Mouse (Mus musculus): Measurements from ENCODE around the gene Nagk.

DNA sequence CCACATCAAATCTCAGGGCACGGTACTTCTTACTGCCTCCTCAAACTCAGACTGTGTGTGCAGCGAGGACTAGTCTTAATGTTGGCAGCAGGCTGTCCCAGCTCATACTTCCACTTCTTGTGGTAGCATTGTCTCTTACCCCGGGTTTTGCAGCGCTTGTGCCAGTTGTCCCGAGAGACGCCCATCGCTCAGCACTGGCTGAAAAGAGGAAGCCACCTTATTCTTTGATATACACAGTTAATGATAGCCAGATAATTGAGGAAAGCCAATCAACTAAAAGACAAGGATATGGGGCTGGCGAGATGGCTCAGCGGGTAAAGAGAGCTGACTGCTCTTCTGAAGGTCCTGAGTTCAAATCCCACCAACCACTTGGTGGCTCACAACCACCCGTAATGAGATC lies 50.1 kb downstream of the Nagk start:
- no peak for TF ChIP-seq CTCF (IDR thresholded peaks at IDR 0.05; ENCODE audit: borderline replicate concordance, control insufficient read depth, extremely low read depth, insufficient read depth, low read length, poor library complexity)
- TF ChIP-seq POLR2A (IDR thresholded peaks at IDR 0.05; ENCODE audit: control insufficient read depth, extremely low read depth, insufficient read depth, low read length, poor library complexity) = no peak

Data from thymus, adult 2 months (tissue).